Mouse (Mus musculus) midbrain, embryonic 11.5 days (tissue): ENCODE measurements around the gene Lsm14b. TPM values are rescaled to one million over a fixed set of nuclear protein-coding genes. Genes with fewer than 3 reads are reported as not detected.

Source experiments
- ATAC-seq: fragments of 200-750 bp; cut with Nextera tagmentation; 2 replicates; pipeline ENCODE4 v1.8.0; 2017; ENCODE audit warnings: moderate TSS enrichment, moderate library complexity; ENCODE audit not compliant: low FRiP score
- DNase-seq: peaks from one replicate; pipeline ENCODE4 v3.0.0; 2015; ENCODE audit warnings: low spot score; ENCODE audit errors: missing footprints
- H3K27ac ChIP-seq: fragments of 300-500 bp; sonication (generic); 2 replicates; pipeline ENCODE4 v1.5.1; 2014; ENCODE audit warnings: low read depth, low read length
- H3K27me3 ChIP-seq: fragments of 300-500 bp; sonication (generic); 2 replicates; pipeline ENCODE4 v1.6.1; 2014; ENCODE audit warnings: mild to moderate bottlenecking, low read length, moderate library complexity, mixed read lengths; ENCODE audit not compliant: control insufficient read depth, insufficient read depth
- H3K36me3 ChIP-seq: fragments of 300-500 bp; sonication (generic); 2 replicates; pipeline ENCODE4 v1.6.1; 2014; ENCODE audit warnings: mild to moderate bottlenecking, low read length, moderate library complexity, mixed read lengths; ENCODE audit not compliant: control insufficient read depth, insufficient read depth
- H3K4me1 ChIP-seq: fragments of 300-500 bp; sonication (generic); 2 replicates; pipeline ENCODE4 v1.6.1; 2014; ENCODE audit warnings: low read length; ENCODE audit not compliant: control insufficient read depth, insufficient read depth
- H3K4me2 ChIP-seq: fragments of 300-500 bp; sonication (generic); 2 replicates; pipeline ENCODE4 v1.6.1; 2014; ENCODE audit warnings: mild to moderate bottlenecking, moderate library complexity
- H3K4me3 ChIP-seq: fragments of 300-500 bp; sonication (generic); 2 replicates; pipeline ENCODE4 v1.5.1; 2014; ENCODE audit warnings: low read depth, low read length
- H3K9ac ChIP-seq: fragments of 300-500 bp; sonication (generic); 2 replicates; pipeline ENCODE4 v1.6.1; 2014; ENCODE audit warnings: low read length
- H3K9me3 ChIP-seq: fragments of 300-500 bp; sonication (generic); 2 replicates; pipeline ENCODE4 v1.6.1; 2016; ENCODE audit warnings: low read length; ENCODE audit not compliant: control insufficient read depth
- WGBS: fragments of 180-500 bp; shearing (Covaris S2); extraction: QIAGEN DNeasy Blood & Tissue Kit; methylation state at CpG from one replicate; pipeline ENCODE4 v1.1.7; 2014; 5-methylcytosine and 5-hydroxymethylcytosine counted together
- polyA plus RNA-seq: library from polyadenylated mRNA; unstranded; fragments of >200 nt; fragmentation: Nextera tagmentation; extraction: Ambion mirVana; gene quantifications from 2 replicates; pipeline ENCODE4 v1.2.1, GENCODE M21; 2014

Gene Lsm14b
- polyA plus RNA-seq, 1 experiment from 2014 or later, result 11.1 TPM

DNA sequence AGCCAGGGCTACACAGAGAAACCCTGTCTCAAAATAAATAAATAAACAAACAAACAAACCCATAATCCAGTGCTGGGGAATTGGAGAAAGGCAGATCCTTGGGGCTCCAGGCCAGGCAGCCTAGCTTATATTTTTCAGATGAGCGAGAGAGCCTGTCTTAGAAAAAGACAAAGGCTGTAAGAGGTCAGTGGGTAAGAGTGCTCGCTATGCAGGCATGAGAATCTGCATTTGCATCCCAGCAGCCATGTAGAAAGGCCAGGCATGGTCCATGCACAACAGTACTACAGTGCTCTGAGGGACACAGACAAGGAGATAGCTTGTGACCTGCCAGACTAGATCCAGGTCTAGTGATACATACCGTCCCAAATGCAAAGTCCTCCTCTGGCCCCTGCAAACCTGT, 42.1 kb upstream of the Lsm14b start:
- Histone ChIP-seq H3K4me3 (no peak overlapping the region), H3K27ac (no peak overlapping the region), H3K9ac (no peak overlapping the region), H3K27me3 (0 out of 2 replicates have a peak, but pooled peaks cover 3% of the 10 kb centered on the region), H3K4me1 (peaks cover 1% of the 10 kb centered on the region; the same call in 1 of the 2 replicates), H3K36me3 (no peaks in the 10 kb centered on the region), H3K4me2 (no peak overlapping the region), H3K9me3 (no peaks in the 10 kb centered on the region)
- DNase-seq (peak; percentile 72), ATAC-seq (no peak)
- 89% methylated on average over 3 of the region's 3 CpGs for WGBS

DNA sequence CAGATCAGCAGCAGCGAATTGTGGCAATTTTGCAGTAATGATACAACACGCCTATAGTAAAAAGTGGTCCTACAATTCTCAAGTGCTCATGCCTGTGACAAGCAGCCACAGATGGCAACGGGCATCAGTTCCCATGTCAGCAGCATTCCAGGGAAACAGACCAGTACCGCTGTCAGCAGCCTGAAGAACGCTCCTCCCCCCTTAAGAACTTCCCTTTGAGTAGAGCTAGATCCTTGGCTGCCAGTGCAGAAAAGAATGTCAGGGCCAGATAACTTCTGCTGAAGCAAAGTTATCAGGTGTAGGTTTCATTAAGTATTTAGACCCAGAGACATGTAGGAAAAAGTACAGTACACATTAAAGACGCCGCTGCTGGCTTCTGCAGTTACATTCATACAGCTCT, 40.0 kb upstream of the Lsm14b start:
- DNase-seq (no peak), ATAC-seq (no peak)
- no peak overlapping the region for H3K9ac ChIP-seq
- H3K4me3 ChIP-seq, result no peak overlapping the region
- no peaks in the 10 kb centered on the region for H3K9me3 ChIP-seq
- 48% methylated on average over 7 of the region's 7 CpGs for WGBS
- H3K27ac ChIP-seq, result no peak overlapping the region
- no peaks in the 10 kb centered on the region for H3K36me3 ChIP-seq
- H3K4me1 ChIP-seq, result no peaks in the 10 kb centered on the region
- H3K27me3 ChIP-seq, result no peaks in the 10 kb centered on the region
- no peak overlapping the region for H3K4me2 ChIP-seq

DNA sequence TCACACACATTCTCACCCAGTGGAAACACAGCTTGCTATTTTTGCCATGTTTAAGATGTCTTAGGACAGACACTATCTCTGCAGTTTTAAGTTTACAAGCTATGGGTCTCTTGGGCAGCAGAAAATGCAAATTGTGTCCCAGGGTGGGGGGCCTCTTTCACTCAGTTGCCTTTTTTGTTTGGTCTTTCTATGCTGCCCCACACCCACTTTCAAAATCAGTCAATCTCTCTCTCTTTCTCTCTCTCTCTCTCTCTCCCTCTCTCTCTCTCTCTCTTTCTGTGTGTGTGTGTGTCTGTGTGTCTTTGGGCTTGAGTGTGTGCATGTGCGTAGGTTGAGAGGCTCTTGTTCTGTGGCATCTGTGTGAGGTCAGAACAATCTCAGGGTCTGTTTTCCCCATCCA, 39.1 kb upstream of the Lsm14b start:
- H3K4me1 ChIP-seq, result no peaks in the 10 kb centered on the region

DNA sequence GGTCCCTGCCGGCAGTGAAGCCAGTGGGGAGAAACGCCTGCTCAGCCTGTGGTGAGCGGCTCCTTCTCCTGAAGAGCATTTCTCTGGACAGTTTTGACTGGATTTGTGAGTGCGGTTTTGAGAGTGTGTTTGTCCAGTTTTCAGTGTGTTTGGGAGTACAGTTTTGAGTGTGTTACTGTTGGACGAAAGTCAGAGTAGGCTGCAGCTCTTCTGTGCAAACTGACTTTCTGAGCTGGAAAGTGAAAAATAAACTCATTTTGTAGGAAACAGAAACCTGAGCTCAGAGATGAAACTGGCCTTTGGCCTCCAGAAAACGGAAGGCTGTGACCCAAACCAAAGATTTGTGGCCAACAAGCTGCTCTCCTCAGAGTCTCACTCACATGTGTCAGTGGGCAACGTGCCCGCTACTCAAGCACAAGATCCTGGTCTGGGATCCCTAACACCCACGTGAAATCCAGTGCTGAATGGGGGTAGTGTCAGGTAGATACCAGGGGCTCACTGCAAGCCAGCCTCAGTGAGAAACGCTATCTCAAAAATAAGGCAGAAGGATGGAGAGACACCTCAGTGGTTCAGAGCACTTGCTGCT, 38.3 kb upstream of the Lsm14b start:
- Histone ChIP-seq H3K4me3 (no peak overlapping the region), H3K4me2 (no peak overlapping the region), H3K36me3 (no peaks in the 10 kb centered on the region), H3K27ac (no peak overlapping the region), H3K9me3 (no peaks in the 10 kb centered on the region), H3K9ac (no peak overlapping the region), H3K27me3 (no peaks in the 10 kb centered on the region), H3K4me1 (no peaks in the 10 kb centered on the region)
- no peak for ATAC-seq
- 79% methylated on average over 10 of the region's 10 CpGs for WGBS
- DNase-seq, result no peak

More for the DNA sequence above, 39.1 kb upstream of the Lsm14b start:
- ATAC-seq (no peak), DNase-seq (no peak)
- H3K27me3 ChIP-seq, result no peaks in the 10 kb centered on the region
- no peaks in the 10 kb centered on the region for H3K36me3 ChIP-seq
- H3K9me3 ChIP-seq, result no peaks in the 10 kb centered on the region
- no peak overlapping the region for H3K4me3 ChIP-seq
- 84% methylated on average over 1 of the region's 1 CpGs for WGBS
- H3K27ac ChIP-seq, result no peak overlapping the region
- no peak overlapping the region for H3K4me2 ChIP-seq
- no peak overlapping the region for H3K9ac ChIP-seq

DNA sequence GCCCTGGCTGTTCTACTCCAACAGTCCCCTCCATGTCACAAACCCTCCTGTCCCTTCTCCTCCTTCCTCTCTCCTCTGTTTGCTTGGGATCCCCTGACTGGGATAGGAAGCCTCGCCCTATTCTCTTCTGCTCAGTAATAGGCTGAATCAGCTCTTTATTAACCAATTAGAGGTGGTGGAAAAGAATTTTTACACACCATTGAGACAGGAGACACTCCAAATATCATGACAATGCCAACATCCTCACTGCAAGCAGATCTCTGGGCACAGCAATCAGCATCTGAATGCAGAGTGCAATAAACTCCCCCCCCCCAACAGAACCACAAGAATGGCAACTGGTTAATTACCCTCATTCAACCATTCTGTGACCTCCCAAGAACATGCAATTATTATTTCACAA, 35.7 kb upstream of the Lsm14b start:
- Histone ChIP-seq H3K27me3 (no peaks in the 10 kb centered on the region), H3K27ac (no peak overlapping the region), H3K4me3 (no peak overlapping the region), H3K36me3 (no peaks in the 10 kb centered on the region), H3K9ac (no peak overlapping the region), H3K9me3 (no peaks in the 10 kb centered on the region), H3K4me1 (no peaks in the 10 kb centered on the region), H3K4me2 (no peak overlapping the region)
- ATAC-seq (no peak), DNase-seq (no peak)
- 47% methylated on average over 1 of the region's 1 CpGs for WGBS

- Histone ChIP-seq H3K9me3 (no peaks in the 10 kb centered on the region), H3K4me1 (no peaks in the 10 kb centered on the region), H3K36me3 (no peaks in the 10 kb centered on the region), H3K9ac (no peak overlapping the region), H3K27ac (no peak overlapping the region), H3K4me3 (no peak overlapping the region), H3K4me2 (no peak overlapping the region), H3K27me3 (no peaks in the 10 kb centered on the region)
- DNase-seq (peak; percentile 81), ATAC-seq (no peak)
- WGBS, result 89% methylated on average over 5 of the region's 5 CpGs
These were observed 31.7 kb upstream of the Lsm14b start for GRCm38 (mm10) chr2:179993071-179993470.

DNA sequence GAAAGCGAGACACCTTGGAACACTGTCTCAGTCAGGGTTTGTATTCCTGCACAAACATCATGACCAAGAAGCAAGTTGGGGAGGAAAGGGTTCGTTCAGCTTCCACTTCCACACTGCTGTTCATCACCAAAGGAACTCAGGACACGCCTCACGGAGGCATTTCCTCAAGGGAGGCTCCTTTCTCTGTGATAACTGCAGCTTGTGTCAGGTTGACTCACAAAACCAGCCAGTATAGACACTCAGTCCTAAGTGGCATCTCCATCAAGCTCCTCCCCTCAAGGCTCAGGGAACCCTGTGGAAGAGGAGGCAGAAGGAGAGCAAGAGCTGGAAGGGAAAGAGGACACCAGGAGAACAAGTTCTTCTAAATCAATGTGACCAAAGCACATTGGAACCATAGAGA, 26.4 kb upstream of the Lsm14b start:
- no peaks in the 10 kb centered on the region for H3K9me3 ChIP-seq
- H3K4me3 ChIP-seq, result no peak overlapping the region
- no peak for ATAC-seq
- H3K27me3 ChIP-seq, result no peaks in the 10 kb centered on the region
- H3K4me1 ChIP-seq, result no peaks in the 10 kb centered on the region
- no peak overlapping the region for H3K9ac ChIP-seq
- 77% methylated on average over 4 of the region's 4 CpGs for WGBS
- no peak overlapping the region for H3K4me2 ChIP-seq
- no peaks in the 10 kb centered on the region for H3K36me3 ChIP-seq
- H3K27ac ChIP-seq, result no peak overlapping the region
- DNase-seq, result no peak

GRCm38 (mm10) chr2:180001635-180002034, 23.2 kb upstream of the Lsm14b start:
- no peaks in the 10 kb centered on the region for H3K36me3 ChIP-seq
- no peaks in the 10 kb centered on the region for H3K9me3 ChIP-seq
- no peaks in the 10 kb centered on the region for H3K27me3 ChIP-seq
- H3K4me1 ChIP-seq, result no peaks in the 10 kb centered on the region
- no peak overlapping the region for H3K4me2 ChIP-seq
- ATAC-seq (no peak), DNase-seq (no peak)
- no peak overlapping the region for H3K4me3 ChIP-seq
- no peak overlapping the region for H3K9ac ChIP-seq
- no peak overlapping the region for H3K27ac ChIP-seq
- 89% methylated on average over 9 of the region's 9 CpGs for WGBS

DNA sequence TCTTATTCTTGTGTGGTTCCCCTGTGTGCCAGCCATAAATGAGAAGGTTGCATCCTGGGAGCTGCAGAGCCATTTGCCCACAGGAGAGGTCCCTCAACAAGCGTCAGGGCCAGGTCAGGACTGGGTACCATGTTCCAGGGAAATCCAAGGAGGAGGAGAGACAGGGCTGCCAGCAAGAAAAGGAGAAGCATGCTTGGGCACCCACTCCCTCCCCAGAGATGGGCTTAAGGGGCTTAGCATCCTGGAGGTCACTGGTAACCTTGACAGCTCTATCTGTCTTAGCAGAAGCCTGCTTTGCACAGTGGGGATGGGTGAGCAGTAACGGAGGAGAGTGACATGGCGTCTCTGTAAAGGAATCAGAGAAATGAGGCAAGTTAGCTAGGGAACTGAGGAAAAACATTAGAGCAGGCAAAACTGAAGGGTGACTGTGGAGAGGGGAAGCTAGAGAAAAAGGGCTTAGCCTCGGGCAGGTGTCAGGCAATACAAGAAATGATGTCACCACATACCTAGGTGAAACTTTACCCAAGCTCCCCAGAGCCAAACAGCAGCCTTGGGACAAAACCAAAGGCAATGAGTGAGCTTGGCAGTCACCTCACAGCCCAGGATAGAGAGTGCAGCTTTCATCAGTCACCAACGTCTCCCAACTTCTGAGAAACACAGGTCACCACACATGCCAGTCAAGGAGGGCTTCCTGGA, 19.0 kb upstream of the Lsm14b start:
- 61% methylated on average over 5 of the region's 5 CpGs for WGBS
- DNase-seq (no peak), ATAC-seq (no peak)
- no peaks in the 10 kb centered on the region for H3K27me3 ChIP-seq
- no peak overlapping the region for H3K4me3 ChIP-seq
- H3K27ac ChIP-seq, result no peak overlapping the region
- H3K4me1 ChIP-seq, result no peaks in the 10 kb centered on the region
- no peaks in the 10 kb centered on the region for H3K36me3 ChIP-seq
- H3K9me3 ChIP-seq, result no peaks in the 10 kb centered on the region
- no peak overlapping the region for H3K9ac ChIP-seq
- no peak overlapping the region for H3K4me2 ChIP-seq
